Mouse (Mus musculus) lung, postnatal 0 days (tissue): ENCODE results near the gene Pde4d.

ENCODE experiments used
- CTCF ChIP-seq: IDR thresholded peaks from 2 replicates; pipeline ENCODE4 v1.5.1; 2016; ENCODE audit warnings: antibody characterized with exemption, mild to moderate bottlenecking
- EP300 ChIP-seq: IDR thresholded peaks from 2 replicates; pipeline ENCODE4 v1.6.1; 2016; ENCODE audit warnings: antibody characterized with exemption, mild to moderate bottlenecking, control low read depth

DNA sequence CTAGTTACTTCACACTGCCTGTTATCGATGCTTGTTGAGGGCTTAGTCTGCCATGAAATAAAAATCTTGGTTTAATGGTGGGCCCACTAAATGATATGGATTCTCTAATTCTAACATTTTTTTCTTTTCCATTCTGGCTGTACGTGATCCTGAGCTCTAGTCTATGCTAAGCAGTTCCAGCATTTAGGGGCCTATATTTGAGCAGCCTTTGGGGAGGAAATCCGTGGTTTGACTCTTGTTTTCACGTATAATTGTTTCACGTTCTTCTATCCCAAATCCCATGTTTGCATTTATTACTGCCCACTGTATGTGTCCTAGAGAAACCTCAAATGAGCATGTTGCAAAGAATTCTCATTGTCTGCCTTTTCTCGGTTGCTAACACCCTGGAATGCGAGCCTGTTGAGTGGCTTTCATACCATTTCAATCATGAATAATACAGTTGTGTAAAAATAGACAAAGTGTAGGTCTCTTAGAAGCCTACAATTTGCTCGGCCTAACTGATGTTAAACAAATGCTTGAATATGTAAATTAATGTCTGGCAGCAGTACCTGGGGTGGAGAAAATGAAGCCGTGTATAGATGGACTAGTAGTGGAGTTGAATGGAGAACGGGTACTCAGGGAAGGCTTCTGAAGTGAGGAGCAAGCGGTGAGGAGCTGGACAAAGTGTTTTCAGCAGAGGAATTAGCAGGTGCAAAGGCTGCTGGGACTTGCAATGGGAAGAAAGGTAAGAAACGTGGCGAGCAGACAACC lies 76.7 kb downstream of the Pde4d start:
- no peak for TF ChIP-seq EP300
- no peak for TF ChIP-seq CTCF
